Mouse (Mus musculus) E14TG2a.4 (cell line): ENCODE results near the gene Ifna16.

Source experiments
- CTCF ChIP-seq: conservative IDR thresholded peaks from 2 replicates; pipeline ENCODE4 v1.5.1; 2014; ENCODE audit warnings: low read length
- NANOG ChIP-seq: IDR thresholded peaks from 2 replicates; pipeline ENCODE4 v1.6.1; 2014; ENCODE audit warnings: borderline replicate concordance, low read length, mixed read lengths
- POU5F1 ChIP-seq: IDR thresholded peaks from 2 replicates; pipeline ENCODE4 v1.6.1; 2014; ENCODE audit warnings: low read length, borderline replicate concordance

DNA sequence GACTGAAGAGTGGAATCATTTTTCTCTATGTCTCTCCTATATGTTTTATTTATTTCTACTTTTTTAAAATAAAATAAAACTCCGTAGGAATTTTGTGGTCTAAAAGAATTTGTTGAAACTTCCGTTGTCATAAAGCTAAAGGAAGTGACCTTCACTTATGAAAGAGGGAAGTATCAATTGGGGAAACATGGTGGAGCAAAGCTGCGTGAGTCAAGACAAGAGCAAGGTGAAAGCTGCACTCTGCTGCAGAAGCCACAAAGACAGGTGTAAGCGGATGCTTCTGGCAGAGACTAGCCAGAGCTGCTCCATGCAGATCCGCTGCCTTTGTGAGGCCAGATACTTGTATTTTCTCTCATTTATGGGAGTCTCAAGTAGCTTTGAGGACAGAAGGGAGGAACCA is 22.1 kb upstream of the Ifna16 start:
- TF ChIP-seq CTCF (no peak), POU5F1 (no peak), NANOG (no peak)
